Mouse (Mus musculus) retina, postnatal 7 days (tissue): Measurements from ENCODE around the gene Atn1.

ENCODE experiments used
- DNase-seq: peaks from one replicate; pipeline ENCODE4 v3.0.0-alpha.2; 2012; ENCODE audit warnings: low read depth, low spot score

Gene Atn1

DNA sequence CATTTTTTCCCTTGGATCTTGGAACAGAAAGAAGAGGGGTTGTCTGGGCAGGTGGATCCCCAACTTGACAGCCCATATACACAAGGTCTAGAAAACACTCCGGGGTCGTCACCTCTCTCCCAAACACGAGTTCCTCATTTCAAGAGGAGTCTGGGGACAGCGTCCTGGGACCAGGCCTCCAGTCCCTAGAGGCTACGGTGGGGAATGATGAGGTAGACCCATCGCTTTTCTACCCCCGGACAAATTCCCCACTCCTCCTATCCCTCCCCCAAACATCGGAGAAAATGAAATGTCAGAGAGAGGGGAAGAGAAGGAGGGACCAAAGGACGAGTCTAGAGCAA lies 12.3 kb upstream of the Atn1 start:
- DNase-seq: no peak

DNA sequence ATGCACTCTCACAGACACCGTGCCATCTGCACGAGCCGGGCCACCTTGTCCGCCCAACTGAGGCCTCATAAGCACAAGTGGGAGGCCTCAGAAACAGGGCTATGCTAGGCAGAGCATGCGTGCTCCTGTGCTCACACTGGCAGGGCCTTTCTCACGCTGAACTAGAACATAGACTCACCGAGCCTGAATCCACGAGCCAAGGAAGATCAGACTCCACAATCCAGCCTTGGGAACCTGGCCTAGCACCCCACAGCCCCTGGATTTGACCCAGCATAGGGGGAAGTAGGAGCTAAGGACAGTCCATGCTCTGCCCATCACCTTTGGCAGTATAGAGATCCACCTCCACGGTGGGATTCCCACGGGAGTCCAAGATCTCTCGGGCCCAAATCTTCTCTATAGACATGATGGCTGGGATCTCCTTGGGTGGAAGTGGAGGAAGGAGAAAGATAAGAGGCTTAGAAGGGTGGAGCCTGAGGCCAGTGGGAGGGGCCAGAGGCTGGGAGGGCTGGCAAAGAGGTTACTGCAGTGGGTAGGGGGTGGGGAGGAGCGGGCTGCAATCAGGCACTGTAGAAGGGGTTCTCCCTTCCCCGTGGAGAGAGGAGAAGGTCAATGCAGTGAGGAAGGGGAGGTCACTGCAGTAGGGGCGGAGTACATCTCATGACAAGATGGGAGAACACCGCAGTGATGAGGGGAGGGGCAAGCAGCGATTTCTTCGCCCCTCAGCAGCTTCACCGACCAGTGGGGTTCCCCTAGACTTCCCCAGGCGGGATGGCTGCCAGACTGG lies 11.8 kb upstream of the Atn1 start:
- DNase-seq: no peak

DNA sequence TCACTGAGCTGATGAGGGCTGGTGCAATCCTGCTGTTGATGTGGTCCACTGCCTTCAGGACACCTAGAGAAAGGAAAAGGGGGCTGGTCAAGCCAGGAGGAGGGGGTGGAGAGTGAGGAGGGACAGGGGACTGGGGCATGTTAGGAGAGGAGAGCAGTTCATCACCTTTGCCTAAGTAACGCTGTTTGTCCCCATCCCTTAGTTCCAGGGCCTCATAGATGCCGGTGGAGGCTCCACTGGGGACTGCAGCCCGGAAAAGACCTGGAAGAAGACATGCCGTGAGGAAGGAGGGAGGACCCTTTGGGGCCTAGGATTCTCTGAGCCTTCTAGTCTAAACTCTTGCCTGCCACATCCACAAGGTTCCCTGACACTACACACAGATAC lies 11.2 kb upstream of the Atn1 start:
- no peak for DNase-seq

DNA sequence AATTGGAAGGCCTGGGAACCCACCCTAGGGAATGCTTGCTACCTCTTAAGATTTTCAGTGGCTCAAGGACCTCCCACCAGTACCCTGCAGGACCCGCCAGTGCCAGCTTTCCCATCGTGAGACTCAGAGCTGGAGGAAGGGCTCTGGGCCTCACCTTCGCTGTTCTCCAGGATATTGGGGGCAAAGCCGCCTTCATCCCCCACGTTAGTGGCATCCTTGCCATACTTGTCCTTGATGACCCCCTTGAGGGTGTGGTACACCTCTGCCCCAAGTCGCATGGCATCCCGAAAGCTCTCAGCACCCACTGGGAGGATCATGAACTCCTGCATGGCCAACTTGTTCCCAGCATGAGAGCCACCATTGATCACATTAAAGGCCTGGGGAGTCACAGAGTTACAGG lies 9.6 kb upstream of the Atn1 start:
- DNase-seq: no peak

DNA sequence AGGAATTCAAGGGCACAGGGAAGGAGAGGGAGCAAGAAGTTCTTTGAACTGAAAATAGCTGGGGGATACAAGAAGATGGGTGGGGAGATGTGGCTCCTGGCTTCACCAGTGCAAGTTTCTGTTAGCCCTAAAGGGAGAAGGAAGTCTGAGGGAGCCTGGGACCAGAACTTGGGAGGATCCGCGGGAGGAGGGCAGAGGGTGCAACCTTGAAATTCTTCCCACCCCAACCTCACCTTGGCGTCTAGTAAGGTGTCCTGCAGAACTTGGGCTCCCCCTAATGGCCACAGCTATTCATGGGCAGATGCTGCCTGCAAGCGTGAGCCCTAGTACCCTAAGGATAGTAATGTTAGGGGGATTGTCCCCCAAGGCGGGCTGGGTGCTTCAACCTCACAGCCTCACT lies 2.9 kb upstream of the Atn1 start:
- peak; percentile 68 for DNase-seq

DNA sequence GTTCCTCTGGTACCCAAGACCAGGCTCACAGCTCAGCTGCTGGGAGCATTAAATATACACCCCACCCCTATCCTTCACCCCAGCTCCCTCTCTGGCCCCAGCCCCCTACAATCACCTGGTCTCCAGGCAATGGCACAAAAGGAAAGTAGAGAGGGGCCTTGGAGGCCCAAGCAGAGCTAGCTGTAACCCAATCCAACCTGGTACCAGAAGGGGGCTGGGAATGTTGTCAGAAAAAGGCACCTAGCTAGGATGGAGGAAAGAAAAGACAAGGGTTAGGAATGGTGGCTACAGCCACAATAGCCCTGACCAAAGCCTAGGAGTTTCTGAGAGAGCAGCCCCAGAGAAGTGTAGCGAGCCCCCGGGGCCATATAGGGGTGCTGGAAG lies 2.5 kb upstream of the Atn1 start:
- no peak for DNase-seq

DNA sequence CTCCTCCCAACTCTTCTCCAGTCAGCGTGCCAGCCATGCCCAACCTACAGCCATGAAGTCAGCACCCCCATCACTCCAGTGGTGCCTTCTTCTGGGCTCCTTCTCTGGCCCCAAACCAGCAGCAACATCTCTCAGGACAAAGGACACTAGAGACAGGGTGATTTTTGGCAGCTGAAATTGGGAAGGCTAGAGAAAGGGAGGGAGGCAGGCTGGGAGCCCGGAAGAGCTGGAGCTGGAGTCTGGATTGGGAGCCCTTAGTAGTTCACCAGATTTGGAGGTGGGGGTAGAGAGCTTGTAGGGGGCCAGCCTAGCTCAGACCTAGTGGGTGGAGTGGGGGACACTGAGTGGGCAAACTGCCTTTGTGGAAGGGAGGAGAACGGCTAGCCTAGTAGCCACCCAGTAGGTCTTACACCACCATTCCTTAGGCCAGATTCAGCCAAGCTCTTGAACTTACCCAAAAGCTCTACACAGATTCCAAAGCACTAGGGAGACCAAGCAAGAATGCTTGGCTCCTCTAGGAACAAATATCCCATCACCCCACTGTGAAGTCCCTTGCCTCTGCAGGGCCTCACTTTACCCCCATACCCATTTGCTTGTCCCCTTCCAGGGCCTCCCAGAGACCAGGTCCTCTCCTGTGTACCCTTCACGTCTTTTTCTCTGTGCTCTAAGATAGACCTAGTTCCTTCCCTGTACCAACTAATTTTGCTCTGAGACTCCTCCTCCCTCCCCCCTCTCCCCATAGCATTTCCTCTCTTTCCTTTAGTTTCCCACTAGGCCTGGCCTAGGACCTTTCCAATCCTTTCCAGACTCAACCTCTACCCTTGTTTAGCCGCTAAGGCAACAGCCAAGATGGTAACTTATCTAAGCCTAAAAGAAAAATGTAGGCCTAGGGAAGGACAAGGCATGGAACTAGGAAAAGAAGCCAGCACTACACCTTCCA lies 1.9 kb upstream of the Atn1 start:
- DNase-seq: no peak

DNA sequence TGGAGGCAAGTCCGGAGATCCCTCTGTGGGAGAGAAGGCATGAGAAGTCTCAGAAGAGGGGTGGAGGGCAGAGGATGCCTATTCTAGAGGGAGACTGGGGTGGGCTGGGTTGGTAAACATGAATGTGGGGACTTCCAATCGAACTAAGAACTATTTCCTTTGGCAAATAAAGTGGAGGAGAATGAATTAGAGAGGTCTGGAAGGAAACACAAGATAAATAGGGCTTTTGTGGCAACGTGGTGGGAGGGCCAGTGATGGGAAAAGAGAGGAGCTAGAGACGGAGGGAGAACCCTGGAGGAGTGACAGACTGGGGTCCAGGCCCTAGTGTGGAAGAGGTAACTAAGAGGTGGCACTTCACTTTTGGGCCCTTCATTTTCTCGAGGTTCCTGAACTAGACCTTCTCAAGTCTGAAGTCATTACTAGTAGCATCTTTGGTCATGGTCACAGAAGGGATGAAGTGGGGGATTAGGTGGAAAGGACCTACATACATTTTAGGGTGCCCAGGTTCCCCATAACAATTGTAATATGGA lies 1.1 kb upstream of the Atn1 start:
- no peak for DNase-seq

DNA sequence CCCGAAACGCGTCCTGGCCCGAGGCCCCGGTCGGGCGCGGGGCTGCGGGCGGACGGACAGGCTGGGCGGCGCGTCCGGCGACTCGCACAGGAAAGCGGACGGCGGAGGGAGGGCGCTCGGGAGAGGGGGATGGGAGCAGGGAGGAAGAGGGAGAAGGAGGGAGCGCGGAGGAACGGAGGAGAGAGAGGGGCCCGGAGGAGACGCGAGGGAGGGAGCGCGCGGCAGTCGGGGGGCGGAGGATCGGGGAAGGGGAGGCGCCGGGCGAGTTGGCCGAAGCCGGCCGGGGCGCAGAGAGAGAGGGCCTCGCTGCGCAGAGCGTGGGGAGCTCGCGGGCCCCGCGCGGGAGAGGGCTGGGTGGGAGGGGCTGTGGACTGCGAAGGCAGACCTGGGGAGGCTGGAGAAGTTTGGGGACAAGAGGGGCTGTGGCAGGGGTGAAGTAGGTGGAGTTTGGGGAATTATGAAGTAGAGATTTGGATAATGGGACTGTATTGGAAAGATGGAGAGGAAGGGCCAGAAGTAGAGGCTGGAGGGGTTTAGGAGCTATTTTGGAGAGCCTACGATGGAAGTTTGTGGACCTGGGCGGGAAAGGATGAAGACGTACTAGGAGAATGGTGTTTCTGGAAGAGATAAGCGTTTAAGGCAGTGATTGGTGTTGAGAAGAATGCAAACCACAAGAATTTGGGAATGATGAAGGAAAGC lies 477 bp upstream of the Atn1 start:
- DNase-seq: peak; percentile 70

DNA sequence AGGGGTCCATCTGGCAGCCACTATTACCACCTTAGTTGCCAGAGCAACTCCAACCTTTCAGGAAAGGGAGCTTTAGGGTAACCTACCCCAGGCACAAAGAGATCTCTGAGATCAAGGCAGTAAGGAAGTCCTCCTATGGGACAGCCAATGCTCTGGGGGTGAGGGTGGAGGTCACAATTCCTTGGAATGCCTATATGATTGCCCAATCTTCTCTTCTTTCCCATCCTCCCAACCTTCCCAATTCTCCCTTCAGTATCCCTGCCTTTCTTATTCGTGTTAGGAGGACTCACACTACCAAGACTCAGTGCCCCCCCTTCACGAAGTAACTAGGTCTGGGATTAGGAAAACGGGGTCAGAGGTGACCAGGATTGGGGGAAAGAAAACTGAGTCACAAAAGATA lies 1.0 kb downstream of the Atn1 start:
- no peak for DNase-seq

DNA sequence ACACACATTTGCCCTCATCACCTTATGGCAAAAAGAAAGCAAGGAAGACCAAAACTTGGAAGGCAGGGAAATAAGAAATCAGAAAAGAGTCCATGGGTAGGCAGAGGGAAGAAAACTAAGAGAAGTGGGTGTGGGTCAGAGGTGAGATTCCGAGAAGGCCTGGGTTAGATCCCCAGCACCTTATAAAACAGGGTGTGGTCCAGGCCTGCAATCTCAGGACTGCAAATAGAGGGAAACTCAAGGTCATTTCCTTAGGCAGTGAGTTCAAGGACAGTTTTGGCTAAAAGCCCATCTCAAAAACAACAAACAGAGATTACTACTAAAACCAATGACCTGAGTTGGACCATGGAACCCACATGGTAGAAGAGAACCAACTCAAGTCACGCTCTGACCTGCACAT lies 2.5 kb downstream of the Atn1 start:
- no peak for DNase-seq

DNA sequence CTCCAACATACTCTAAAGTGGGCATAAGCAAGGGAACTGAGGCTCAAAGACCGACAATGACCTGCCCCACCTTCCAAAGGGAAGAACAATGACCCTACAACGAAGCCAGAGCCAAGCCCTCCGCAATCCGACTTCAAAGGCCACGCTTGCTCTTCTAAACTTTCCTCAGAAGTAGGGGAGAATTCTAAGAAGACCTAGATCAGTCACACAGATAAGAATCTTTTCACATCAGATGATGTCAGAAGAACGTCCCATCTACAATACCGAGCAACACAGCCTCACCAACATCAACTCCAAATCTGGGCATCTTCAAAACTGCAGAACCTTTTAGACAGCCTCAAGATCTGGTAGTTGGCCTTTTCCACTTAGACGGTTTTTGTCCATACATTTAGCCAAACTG lies 5.9 kb downstream of the Atn1 start:
- no peak for DNase-seq

DNA sequence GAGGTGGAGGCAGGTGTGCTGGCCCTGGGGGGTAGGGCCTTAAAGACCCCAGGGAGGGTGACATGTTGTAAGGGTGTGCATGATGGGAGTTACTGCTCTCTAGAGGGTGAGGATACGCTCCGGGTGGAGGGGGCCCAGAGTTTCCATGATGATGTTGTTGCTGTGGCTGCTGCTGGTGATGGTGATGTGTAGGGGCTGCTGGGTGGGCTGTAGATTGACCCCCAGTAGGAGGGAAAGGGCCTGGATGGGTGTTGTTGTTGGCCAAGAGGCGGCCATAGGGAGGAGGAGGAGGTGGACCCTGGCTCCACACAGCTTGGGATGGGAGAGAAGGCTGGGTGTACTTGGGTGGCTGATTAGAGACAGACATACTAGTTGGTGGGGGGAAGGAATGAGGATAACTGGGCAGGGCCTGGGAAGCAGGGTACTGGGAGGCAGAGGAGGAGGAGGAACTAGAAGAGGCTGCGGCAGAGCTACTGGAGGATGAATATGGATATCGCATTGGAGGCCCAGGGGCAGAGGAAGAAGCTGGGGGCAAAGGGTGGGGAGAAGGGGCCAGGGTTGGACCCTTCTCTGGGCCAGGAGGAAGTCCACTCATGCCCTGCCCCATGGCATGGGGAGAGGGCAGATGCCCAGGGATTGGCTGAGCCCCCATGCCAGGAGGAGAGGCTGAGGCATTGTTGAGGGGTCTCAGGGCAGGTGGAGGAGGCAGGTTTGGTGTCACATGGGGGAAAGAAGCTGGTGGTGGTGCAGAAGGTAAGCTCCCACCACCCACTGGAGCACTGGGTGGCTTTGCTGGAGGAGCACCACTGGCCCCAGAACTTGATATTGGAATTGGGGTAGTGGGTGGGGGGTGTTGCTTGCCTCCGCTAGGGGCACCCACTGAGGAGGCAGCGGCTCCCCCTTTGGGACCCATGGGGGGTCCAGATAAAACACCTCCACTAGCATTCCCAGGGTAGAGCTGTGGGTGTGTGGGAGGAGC lies 9.4 kb downstream of the Atn1 start:
- DNase-seq: no peak

DNA sequence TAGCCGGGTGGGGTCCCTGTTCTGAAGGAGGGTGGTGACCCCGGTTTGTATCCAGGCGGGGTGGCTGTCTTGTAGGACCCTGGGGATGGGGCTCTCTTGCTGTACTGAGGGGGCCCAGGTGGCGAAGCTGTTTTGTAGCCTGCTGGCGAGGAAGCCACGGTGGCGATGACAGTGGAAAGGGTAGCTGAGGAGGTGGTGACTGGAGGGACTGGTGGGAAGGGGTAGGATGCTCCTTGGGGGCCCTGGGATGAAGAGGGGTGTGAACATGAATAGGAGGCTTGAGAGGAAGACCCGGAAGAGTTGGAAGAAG lies 10.1 kb downstream of the Atn1 start:
- DNase-seq: no peak

DNA sequence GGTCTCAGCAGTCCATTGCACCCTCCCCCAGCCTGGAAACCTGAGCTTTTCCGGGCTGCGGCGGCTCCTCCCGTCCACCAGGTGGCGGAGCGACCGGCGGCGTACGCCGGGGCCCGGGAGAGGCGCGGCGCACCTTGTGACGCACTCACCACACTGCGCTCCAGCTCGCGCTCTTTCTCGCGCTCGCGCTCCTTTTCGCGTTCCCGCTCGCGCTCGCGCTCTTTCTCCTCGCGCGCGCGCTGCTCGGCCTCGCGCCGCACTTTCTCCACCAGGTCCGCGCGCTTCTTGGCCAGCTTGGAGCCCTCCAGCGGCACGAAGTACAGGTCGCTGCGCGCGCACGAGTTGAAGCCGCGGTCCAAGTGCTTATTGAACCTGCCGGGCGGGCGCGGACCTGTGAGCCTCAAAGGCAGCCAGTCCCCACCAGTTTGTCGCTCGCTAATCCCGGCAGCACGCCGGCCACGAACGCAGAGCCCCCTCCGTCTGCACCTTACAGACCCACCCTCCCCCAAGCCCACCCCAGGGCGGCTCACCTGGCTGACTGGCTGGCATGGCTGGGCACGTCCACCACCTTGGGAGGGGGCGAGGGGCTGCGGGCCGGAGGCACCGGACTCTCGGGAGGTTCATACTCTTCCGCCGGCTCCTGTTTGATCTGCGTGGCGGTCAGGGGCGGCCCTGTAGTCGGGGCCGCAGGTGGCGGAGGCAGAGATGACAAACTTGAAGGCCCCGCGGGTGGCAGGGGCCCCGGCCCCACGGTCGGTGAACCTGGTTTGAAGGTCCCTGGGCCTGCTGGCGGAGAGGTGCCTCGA lies 10.6 kb downstream of the Atn1 start:
- peak; percentile 97 for DNase-seq

DNA sequence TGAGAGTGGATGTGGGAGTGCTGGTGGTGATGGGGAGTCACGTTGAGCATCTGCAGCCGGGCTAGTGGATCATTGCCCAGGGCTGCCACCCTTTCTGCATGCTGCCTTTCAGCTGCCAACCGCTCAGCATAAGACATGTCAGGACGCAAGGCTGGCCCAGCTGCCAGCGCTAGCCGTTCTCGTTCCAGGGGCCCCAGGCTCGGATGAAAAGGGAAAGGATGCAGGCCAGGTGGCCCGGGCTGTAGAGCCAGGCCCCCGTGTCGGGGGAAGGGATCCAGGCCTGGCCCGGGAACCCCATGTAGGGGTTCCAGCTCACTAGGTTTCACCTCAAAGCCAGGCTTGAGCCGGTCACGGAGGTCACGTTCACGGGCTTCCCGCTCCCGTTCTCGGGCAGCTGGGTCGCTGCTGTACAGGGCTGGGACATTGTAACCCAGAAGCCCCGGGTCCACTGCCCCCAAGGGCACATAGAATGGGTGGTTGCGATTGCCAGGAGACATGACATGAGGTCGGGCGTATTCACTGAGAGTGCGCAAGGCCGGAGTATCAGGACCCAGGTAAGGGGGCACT lies 11.5 kb downstream of the Atn1 start:
- DNase-seq: no peak

DNA sequence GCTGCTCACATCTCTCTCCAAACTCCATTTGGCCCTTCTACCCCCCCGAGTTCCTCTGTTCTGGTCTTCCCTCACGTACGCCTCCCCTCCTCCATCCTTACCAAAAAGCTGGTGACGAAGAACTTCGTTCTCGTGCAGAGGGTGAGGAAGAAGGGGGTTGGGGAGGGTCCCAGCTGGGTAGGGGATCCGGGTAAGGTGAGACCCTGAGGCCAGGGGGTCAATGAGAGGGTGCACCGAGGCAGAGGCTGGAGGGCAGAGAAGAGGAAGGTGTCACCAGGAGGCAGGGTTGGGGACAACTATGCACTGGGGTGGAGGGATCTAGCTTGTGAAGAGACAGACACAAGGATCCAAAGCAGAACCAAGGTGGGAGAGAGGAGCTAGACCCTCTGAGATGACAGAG lies 12.7 kb downstream of the Atn1 start:
- DNase-seq: no peak

DNA sequence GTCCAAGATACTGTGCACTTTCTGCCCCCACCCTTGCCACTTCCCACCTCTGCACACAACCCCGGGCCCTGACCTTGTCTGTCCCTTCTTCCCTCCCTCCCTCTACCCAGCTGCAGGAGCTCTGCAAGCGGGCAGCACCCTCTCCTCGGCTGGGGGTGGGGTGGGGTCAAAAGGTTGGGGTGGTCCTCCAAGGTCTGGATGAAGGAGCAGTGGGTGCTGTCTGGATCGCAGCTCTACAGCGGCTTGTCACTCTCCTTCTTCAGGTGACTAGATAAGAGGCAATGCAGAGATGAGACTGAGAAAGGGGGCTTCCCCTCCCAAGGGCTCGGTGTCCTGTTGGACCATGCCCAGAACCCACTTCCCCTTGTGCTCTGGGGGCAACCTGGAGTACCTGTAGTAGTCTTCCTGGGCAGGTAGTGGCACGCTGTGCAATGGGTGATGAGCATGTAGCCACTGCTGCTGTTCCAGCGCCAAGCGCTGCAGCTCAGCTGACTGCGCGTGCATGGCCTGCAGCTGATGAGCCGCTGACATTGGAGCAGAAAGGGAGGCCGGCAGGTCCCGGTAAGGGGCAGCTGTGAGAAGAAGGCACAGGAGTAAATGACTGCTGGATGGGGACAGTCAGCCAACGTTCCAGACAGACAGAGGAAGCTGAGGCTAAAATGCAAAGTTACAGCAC lies 13.3 kb downstream of the Atn1 start:
- DNase-seq: no peak

DNA sequence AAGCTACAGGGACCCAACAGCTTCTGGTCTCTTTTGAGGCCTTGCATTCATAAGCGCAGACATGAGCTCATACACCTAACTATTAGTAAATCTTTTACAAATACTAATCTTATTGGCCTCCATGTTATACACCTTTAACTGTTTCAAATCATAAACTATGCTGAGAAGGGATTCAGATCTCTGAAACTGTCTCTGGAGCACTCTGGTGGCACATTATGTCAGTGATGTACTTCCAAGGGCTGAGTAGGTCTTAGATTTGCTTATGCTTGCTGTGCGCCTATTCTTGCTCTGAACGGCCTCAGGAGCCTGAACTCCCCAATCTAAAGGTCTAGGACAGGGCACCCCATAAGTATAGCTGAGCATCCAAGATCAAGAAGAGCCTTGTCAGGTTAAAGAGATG lies 14.5 kb downstream of the Atn1 start:
- no peak for DNase-seq
